Mouse (Mus musculus): ENCODE results near the gene Osbp2. TPM values are rescaled to one million over a fixed set of nuclear protein-coding genes. Genes with fewer than 3 reads are reported as not detected.

The Osbp2 gene
- polyA plus RNA-seq, 1 experiment from 2014 or later = 0.76 TPM

GRCm38 (mm10) chr11:3857902-3858301, 5.8 kb downstream of the Osbp2 start:
- H3K36me3 ChIP-seq = no peaks in the 10 kb centered on the region

GRCm38 (mm10) chr11:3855846-3856245, 7.9 kb downstream of the Osbp2 start:
- Histone ChIP-seq H3K9ac (no peak overlapping the region), H3K36me3 (no peaks in the 10 kb centered on the region), H3K4me1 (no peaks in the 10 kb centered on the region), H3K27ac (no peak overlapping the region), H3K9me3 (no peaks in the 10 kb centered on the region), H3K4me2 (replicated peaks) (no peak overlapping the region), H3K4me3 (no peak overlapping the region), H3K27me3 (no peaks in the 10 kb centered on the region)
- ATAC-seq (ENCODE audit: low FRiP score, low read depth) = no peak
- WGBS = 79% methylated on average over 5 of the region's 5 CpGs

More at GRCm38 (mm10) chr11:3857902-3858301, 5.8 kb downstream of the Osbp2 start:
- Histone ChIP-seq H3K27me3 (peaks cover 16% of the 10 kb centered on the region), H3K9ac (no peak overlapping the region), H3K27ac (no peak overlapping the region), H3K4me3 (no peak overlapping the region), H3K4me1 (no peaks in the 10 kb centered on the region), H3K4me2 (replicated peaks) (no peak overlapping the region), H3K9me3 (no peaks in the 10 kb centered on the region)
- 77% methylated on average over 5 of the region's 5 CpGs for WGBS
- ATAC-seq (ENCODE audit: low FRiP score, low read depth) = no peak

- no peak for ATAC-seq (ENCODE audit: low FRiP score, low read depth)
- no peak overlapping the region for H3K27ac ChIP-seq
- no peaks in the 10 kb centered on the region for H3K4me1 ChIP-seq
- H3K4me3 ChIP-seq = no peak overlapping the region
- no peak overlapping the region for H3K9ac ChIP-seq
- H3K27me3 ChIP-seq = no peaks in the 10 kb centered on the region
- WGBS = 90% methylated on average over 3 of the region's 3 CpGs
- no peaks in the 10 kb centered on the region for H3K9me3 ChIP-seq
- no peak overlapping the region for H3K4me2 ChIP-seq (replicated peaks)
- H3K36me3 ChIP-seq = no peaks in the 10 kb centered on the region
Measured at GRCm38 (mm10) chr11:3854156-3854555, 9.5 kb downstream of the Osbp2 start.

GRCm38 (mm10) chr11:3853481-3854034, 10.1 kb downstream of the Osbp2 start:
- Histone ChIP-seq H3K36me3 (no peaks in the 10 kb centered on the region), H3K4me3 (no peak overlapping the region), H3K4me1 (no peaks in the 10 kb centered on the region), H3K4me2 (replicated peaks) (no peak overlapping the region), H3K9ac (no peak overlapping the region), H3K27ac (no peak overlapping the region), H3K9me3 (no peaks in the 10 kb centered on the region), H3K27me3 (no peaks in the 10 kb centered on the region)
- ATAC-seq (ENCODE audit: low FRiP score, low read depth) = no peak
- WGBS = 70% methylated on average over 5 of the region's 5 CpGs

GRCm38 (mm10) chr11:3853031-3853430, 10.7 kb downstream of the Osbp2 start:
- no peak overlapping the region for H3K4me2 ChIP-seq (replicated peaks)
- H3K4me1 ChIP-seq = no peaks in the 10 kb centered on the region
- no peak overlapping the region for H3K9ac ChIP-seq
- 93% methylated on average over 10 of the region's 10 CpGs for WGBS
- H3K27me3 ChIP-seq = no peaks in the 10 kb centered on the region
- no peak for ATAC-seq (ENCODE audit: low FRiP score, low read depth)
- no peaks in the 10 kb centered on the region for H3K36me3 ChIP-seq
- H3K9me3 ChIP-seq = no peaks in the 10 kb centered on the region
- H3K4me3 ChIP-seq = no peak overlapping the region
- no peak overlapping the region for H3K27ac ChIP-seq

GRCm38 (mm10) chr11:3851872-3852271, 11.8 kb downstream of the Osbp2 start:
- H3K4me3 ChIP-seq = no peak overlapping the region
- H3K27me3 ChIP-seq = no peaks in the 10 kb centered on the region
- H3K4me1 ChIP-seq = no peaks in the 10 kb centered on the region
- H3K27ac ChIP-seq = no peak overlapping the region
- H3K4me2 ChIP-seq (replicated peaks) = no peak overlapping the region
- H3K9me3 ChIP-seq = no peaks in the 10 kb centered on the region
- no peak overlapping the region for H3K9ac ChIP-seq
- no peaks in the 10 kb centered on the region for H3K36me3 ChIP-seq
- ATAC-seq (ENCODE audit: low FRiP score, low read depth) = no peak
- 76% methylated on average over 4 of the region's 4 CpGs for WGBS

GRCm38 (mm10) chr11:3850746-3851277, 12.9 kb downstream of the Osbp2 start:
- WGBS = 67% methylated on average over 5 of the region's 5 CpGs
- Histone ChIP-seq H3K27ac (no peak overlapping the region), H3K9me3 (no peaks in the 10 kb centered on the region), H3K4me2 (replicated peaks) (no peak overlapping the region), H3K4me3 (no peak overlapping the region), H3K36me3 (no peaks in the 10 kb centered on the region), H3K9ac (no peak overlapping the region), H3K4me1 (no peaks in the 10 kb centered on the region), H3K27me3 (no peaks in the 10 kb centered on the region)
- no peak for ATAC-seq (ENCODE audit: low FRiP score, low read depth)

GRCm38 (mm10) chr11:3850315-3850614, 13.4 kb downstream of the Osbp2 start:
- Histone ChIP-seq H3K36me3 (no peaks in the 10 kb centered on the region), H3K4me1 (no peaks in the 10 kb centered on the region), H3K9ac (no peak overlapping the region), H3K27ac (no peak overlapping the region), H3K4me3 (no peak overlapping the region), H3K4me2 (replicated peaks) (no peak overlapping the region), H3K9me3 (no peaks in the 10 kb centered on the region), H3K27me3 (no peaks in the 10 kb centered on the region)
- ATAC-seq (ENCODE audit: low FRiP score, low read depth) = no peak
- WGBS = 73% methylated on average over 2 of the region's 2 CpGs

- H3K36me3 ChIP-seq = no peaks in the 10 kb centered on the region
- H3K4me1 ChIP-seq = no peaks in the 10 kb centered on the region
- no peak overlapping the region for H3K4me3 ChIP-seq
- no peaks in the 10 kb centered on the region for H3K9me3 ChIP-seq
- no peak overlapping the region for H3K4me2 ChIP-seq (replicated peaks)
- 79% methylated on average over 15 of the region's 15 CpGs for WGBS
- no peak overlapping the region for H3K9ac ChIP-seq
- H3K27ac ChIP-seq = no peak overlapping the region
- no peak for ATAC-seq (ENCODE audit: low FRiP score, low read depth)
- H3K27me3 ChIP-seq = no peaks in the 10 kb centered on the region
Measured at GRCm38 (mm10) chr11:3849469-3850314, 14.0 kb downstream of the Osbp2 start.

GRCm38 (mm10) chr11:3846351-3846750, 17.4 kb downstream of the Osbp2 start:
- no peak for ATAC-seq (ENCODE audit: low FRiP score, low read depth)
- Histone ChIP-seq H3K9ac (no peak overlapping the region), H3K4me3 (no peak overlapping the region), H3K4me2 (replicated peaks) (no peak overlapping the region), H3K36me3 (no peaks in the 10 kb centered on the region), H3K27ac (no peak overlapping the region), H3K27me3 (no peaks in the 10 kb centered on the region), H3K4me1 (no peaks in the 10 kb centered on the region), H3K9me3 (no peaks in the 10 kb centered on the region)
- WGBS = 49% methylated on average over 2 of the region's 2 CpGs

GRCm38 (mm10) chr11:3843943-3844734, 19.6 kb downstream of the Osbp2 start:
- ATAC-seq (ENCODE audit: low FRiP score, low read depth) = no peak

GRCm38 (mm10) chr11:3835271-3835670, 28.4 kb downstream of the Osbp2 start:
- H3K9me3 ChIP-seq = no peaks in the 10 kb centered on the region
- 51% methylated on average over 4 of the region's 4 CpGs for WGBS
- no peak for ATAC-seq (ENCODE audit: low FRiP score, low read depth)
- H3K27me3 ChIP-seq = peaks cover 7% of the 10 kb centered on the region
- H3K4me3 ChIP-seq = no peak overlapping the region
- H3K4me2 ChIP-seq (replicated peaks) = no peak overlapping the region
- no peaks in the 10 kb centered on the region for H3K36me3 ChIP-seq
- H3K27ac ChIP-seq = no peak overlapping the region
- no peak overlapping the region for H3K9ac ChIP-seq
- H3K4me1 ChIP-seq = 0 out of 2 replicates have a peak, but pooled peaks cover 2% of the 10 kb centered on the region

More at GRCm38 (mm10) chr11:3843943-3844734, 19.6 kb downstream of the Osbp2 start:
- H3K9ac ChIP-seq = no peak overlapping the region
- 81% methylated on average over 17 of the region's 17 CpGs for WGBS
- H3K27ac ChIP-seq = no peak overlapping the region
- no peak overlapping the region for H3K4me2 ChIP-seq (replicated peaks)
- no peaks in the 10 kb centered on the region for H3K36me3 ChIP-seq
- H3K4me1 ChIP-seq = no peaks in the 10 kb centered on the region
- no peaks in the 10 kb centered on the region for H3K9me3 ChIP-seq
- no peak overlapping the region for H3K4me3 ChIP-seq
- no peaks in the 10 kb centered on the region for H3K27me3 ChIP-seq

All from limb, embryonic 13.5 days (tissue).